Mouse (Mus musculus) c-Kit-positive CD71-negative TER-119-negative erythroid progenitor cells, embryonic 14.5 days (primary cell): ENCODE measurements around the gene Gm4881.
"Not testable (repeated sequence)": the region's sequence is repeated elsewhere in the genome, so short reads cannot be mapped to it uniquely, and the experiment has no call there.

Experiments
- DNase-seq: peaks from one replicate; pipeline ENCODE4 v3.0.0-alpha.2; 2013; ENCODE audit warnings: low read depth

Gm4881 gene

GRCm38 (mm10) chr7:24896269-24896668 lies 48.0 kb downstream of the Gm4881 start:
- no peak for DNase-seq

DNA sequence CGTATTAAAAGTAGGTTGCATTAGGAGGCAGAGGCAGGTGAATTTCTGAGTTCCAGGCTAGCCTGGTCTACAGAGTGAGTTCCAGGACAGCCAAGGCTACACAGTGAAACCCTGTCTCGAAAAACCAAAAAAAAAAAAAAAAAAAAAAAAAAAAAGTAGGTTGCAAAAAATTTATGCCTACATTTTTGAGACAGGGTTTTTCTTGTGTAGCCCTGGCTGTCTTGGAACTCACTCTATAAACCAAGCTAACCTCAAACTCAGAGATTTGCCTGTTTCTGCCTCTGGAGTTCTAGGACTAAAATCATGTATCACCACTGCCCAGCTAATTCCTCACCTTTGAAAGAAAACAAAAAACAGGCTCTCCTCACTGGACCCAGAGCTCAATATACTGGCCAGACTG lies 48.5 kb downstream of the Gm4881 start:
- not testable (repeated sequence) for DNase-seq

GRCm38 (mm10) chr7:24892125-24892583 lies 52.1 kb downstream of the Gm4881 start:
- no peak for DNase-seq

- DNase-seq = no peak
These were observed 52.8 kb downstream of the Gm4881 start for GRCm38 (mm10) chr7:24891241-24892124.

DNA sequence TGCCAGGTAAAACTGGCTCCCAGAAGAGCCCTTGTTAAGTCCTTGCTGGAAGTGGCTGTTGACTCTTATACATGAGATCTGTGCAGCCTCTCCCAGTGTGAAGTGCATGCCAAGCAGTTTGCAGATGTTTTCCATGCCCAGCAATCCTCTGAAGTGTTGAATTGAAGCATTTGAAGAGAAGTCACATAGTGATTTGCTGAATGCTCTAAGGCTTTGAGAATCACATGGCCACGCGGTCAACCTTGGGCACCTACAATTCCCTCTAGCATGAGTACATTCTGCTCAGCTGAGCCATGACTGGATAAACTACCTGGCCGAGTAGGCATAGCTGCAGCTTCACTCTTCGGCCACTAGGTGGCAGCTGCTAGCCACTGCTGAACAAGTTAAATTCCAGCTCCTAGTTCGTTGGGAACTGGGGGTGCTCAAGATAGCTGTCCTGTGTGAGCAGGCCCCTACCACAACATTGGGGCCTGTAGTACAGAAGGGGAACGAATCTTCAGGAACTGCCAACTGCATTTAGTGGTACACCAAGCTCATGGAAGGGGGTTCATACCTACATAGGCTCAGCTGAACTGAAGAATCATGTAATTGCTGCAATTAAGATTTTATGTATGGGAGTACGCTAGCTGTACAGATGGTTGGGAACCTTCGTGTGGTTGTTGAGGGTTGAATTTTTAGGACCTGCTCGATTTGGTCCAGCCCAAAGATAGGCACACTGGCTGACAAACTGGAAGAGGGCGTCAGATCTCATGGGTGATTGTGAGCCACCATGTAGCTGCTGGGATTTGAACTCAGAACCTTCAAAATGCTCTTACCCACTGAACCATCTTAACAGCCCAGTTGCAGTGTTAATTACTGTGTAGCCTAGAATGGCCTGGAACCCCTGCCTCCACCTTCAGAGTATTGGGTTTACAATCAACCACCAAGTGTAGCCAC lies 53.7 kb downstream of the Gm4881 start:
- peak; percentile 84 for DNase-seq

GRCm38 (mm10) chr7:24889431-24890220 lies 54.7 kb downstream of the Gm4881 start:
- DNase-seq = no peak

DNA sequence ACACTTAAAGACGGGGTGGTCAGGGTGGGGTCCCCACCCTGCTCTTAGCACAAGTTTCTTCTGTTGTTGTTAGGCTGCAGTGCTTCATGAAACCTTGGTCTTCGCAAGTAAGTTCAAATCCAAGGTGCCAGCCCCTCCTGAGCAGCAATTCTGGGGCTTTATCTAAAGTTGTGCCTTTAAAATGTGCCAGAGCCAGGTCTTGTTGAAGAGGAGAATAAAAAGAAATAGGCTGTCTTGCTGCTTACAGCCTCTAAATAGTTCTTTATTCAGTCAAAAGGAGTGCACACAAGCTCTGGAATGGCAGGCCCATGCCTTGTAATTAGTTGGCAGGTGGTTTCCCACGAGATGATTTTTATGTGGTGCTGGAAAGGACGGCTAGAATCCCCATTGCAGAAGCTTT lies 57.2 kb downstream of the Gm4881 start:
- no peak for DNase-seq

DNA sequence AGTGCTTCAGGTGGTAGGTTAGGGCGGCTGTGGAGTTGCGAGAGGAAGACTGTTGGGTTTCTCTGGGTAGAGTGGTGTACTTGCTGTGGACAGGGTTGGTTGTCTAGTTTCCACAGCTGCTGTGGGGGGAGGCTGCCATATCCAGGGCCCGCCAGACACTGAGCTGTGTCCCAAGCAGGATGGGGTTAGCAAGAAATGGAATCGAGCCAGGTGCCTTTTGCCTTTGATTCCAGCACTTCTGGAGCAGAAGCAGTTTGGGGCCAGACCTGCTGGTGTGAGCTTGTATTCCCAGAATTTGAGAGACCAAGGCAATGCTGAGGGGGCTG lies 58.0 kb downstream of the Gm4881 start:
- DNase-seq = no peak

DNA sequence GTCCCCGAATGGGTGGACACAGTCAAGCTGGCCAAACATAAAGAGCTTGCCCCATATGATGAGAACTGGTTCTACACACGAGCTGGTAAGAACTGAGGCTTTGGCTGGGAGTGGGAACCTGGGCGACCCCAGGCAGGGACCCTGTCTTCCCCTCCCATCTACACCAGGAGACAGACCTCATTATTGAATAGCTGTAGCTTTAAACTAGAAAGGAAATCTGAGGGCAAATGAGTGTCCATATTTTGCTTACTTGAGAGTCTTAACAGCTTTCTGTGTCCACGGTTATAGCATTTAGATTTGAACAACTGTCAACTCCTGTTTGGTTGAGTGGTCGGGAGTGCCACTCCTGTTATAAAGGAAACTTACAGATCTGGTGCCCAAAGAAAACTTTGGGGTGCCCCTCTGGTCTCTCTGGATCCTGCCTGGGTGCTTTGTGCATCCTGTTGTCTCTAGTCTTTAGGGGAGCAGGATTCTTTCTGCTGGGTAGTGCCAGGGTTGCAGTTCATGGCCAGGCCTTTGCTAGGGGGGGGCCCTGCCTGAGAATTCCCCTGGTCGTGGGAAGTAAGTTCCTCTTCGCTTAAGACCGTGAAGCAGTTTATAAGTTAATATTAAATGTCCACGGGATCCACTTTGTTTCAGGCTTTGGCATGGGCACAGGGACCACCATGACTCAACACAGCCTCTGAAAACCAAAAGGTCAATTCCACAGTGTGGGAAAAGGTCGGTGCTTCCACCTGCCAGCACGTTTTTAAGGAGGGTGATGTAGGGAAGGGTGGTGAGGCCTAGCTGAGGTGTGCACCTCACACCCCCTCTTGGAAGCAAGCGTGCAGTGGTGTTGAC lies 58.6 kb downstream of the Gm4881 start:
- no peak for DNase-seq

DNA sequence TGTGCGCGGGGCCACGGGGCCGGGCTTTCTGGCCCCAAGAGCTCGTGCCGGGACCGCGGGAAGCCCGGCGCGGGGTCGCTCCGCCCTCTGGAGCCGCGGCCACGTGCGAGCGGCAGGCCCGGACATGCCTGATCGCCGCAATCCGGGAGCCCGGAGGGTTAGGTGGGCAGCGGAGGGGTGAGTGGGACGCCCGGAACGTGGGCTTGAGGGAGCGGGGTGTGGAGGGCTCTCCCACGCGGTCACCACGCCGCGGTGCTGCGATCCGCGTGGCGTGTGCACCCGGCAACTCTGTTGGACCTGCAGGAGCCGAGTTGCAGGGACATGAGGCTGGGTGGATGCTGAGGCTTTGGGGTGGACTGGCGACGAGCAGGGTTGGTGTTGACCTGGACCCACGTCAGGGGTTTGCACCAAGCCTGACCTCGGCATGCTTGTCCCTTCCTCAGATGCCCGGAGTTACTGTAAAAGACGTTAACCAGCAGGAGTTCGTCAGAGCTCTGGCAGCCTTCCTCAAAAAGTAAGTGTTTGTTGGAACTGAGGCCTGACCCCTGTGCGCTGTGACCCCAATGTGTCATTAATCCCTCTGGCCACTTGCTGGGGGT lies 59.5 kb downstream of the Gm4881 start:
- no peak for DNase-seq

- DNase-seq = peak; percentile 99
These were observed 60.2 kb downstream of the Gm4881 start, which contains the start of gene Rps19 for GRCm38 (mm10) chr7:24883896-24884692. Gene Rps19, plus strand, starts transcription at chr7:24884371.

DNA sequence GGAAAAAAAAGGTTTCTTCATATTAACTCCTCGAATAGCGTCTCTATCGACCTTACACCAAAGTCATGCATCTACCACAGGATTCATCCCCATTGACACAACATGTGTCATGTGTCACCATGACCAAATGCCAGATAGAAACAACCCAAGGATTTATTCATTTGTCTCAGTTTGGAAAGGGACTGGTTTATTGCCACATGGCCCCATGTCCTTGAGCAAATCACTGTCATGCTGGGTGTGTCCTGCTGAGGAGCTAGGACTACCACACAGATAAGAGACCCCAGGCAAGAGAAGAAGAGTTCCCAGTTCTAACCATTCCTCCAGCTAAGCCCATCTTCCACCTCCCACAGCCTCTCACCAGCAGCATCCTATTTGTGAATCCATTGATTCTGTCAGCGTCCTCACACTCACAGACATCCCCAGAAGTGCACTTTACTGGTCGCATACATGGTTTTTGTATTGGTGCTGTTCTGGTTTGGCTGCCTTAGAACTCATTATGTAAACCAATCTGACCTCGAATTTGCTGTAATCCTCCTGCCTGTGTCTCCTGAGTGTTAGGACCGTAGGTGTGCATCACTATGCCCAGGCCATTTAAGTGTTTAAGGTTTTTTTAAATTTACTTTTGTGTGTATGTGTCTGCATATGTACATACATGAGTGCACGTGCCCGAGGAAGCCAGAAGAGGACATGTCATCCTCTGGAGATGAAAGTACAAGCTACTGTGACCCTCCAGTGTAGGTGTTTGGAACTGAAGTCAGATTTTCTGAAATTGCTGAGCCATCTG lies 61.7 kb downstream of the Gm4881 start:
- no peak for DNase-seq

DNA sequence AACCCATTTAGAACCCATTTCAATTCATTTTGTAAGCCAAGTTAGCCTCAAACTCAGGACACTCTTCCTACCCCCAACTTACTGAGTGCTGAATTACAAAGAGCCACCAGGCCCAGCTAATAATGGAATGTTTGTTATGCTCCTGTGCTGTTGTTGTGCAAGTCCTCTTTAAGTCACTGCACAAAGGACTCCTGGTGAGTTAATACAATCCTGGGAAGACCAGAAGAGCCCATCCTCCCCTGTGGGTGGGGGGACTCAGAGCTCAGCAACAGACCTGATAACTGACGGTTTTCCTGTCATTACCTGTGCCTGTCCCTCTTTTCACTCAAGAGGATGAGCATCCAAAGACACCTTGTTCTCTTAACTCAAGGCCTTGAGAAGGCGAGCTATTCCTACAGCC lies 64.7 kb downstream of the Gm4881 start:
- DNase-seq = no peak

DNA sequence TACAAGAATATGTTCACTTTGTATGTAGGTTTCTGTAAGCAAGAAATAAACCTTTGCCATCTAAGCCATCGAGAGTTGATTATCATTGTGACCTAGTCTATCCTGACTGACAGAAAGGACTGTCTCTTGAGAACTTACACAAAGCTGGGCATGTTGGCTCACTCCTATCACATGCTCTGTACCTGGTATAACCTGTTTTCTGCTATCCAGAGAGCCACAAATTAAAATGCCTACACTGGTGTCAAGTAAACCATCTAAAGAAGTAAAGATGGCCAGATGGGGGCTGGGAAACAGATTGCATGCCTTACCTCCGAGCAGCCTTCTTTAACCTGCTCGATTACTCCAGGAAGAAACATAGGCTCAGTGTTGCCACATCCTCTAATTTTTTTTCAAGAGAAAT lies 66.7 kb downstream of the Gm4881 start:
- no peak for DNase-seq
